ENCODE assay signal across 17 mouse cellular contexts in genomic region chr6:55258428-55259325, GRCm38 (mm10). TPM values are rescaled to one million over a fixed set of nuclear protein-coding genes. Genes with fewer than 3 reads are reported as not detected.
DNase-seq lines count a peak whose midpoint lies in the region; ATAC-seq lines count a peak whose summit lies in the region.
"Had no signal": no experiment of that assay in that cellular context is flagged by ENCODE, and none has a peak within 500 bp of the region (broad histone marks: within the 10 kb centered on the region; RNA-seq: fewer than 3 reads in every experiment).

No protein-coding gene starts in this region.

- ATAC-seq in frontal cortex, adult (ENCODE audit: low TSS enrichment) = peak; percentile 38; the same call in 1 of the 2 replicates
- peak; percentile 72 for ATAC-seq in embryonic facial prominence, embryonic 11.5 days (replicated peaks; ENCODE audit: insufficient number of reproducible peaks, low FRiP score, low TSS enrichment, low read depth)
- ATAC-seq in limb, embryonic 11.5 days (ENCODE audit: insufficient number of reproducible peaks, low FRiP score, low TSS enrichment, low read depth) = peak; percentile 44; the same call in 1 of the 2 replicates

- DNase-seq in frontal cortex, postnatal 10 days (ENCODE audit: low spot score in 2 of 2) = no peak
- peak; percentile 68 for DNase-seq in 3T3-L1 (ENCODE audit: low read depth, low spot score)
- peak; percentile 86 for DNase-seq in embryonic facial prominence, embryonic 11.5 days (ENCODE audit: low spot score)
- peak; percentile 37 for DNase-seq in limb, embryonic 11.5 days (ENCODE audit: low spot score)
- DNase-seq in left cerebral cortex, adult 8-10 months (ENCODE audit: low spot score in 2 of 2) = no peak
- DNase-seq in right cerebral cortex, postnatal 25 days = no peak
- no peak for DNase-seq in heart, adult 11 months
- DNase-seq: adrenal gland, postnatal 25 days; cerebellum, postnatal 10 days; gastrocnemius, postnatal 25 days; kidney, adult 8-10 months; lung, adult 18-20 months had no signal

- H3K36me3 ChIP-seq in embryonic facial prominence, embryonic 11.5 days (replicated peaks; ENCODE audit: control insufficient read depth, insufficient read depth, low read depth, low read length) = no peaks in the 10 kb centered on the region
- no peaks in the 10 kb centered on the region for H3K36me3 ChIP-seq in limb, embryonic 11.5 days (ENCODE audit: control insufficient read depth, insufficient read depth, low read length)
- H3K36me3 ChIP-seq: G1E had no signal

- peak overlapping the region; percentile 87 for H3K27ac ChIP-seq in embryonic facial prominence, embryonic 11.5 days (replicated peaks; ENCODE audit: low read depth, low read length)
- peak overlapping the region; percentile 71 for H3K27ac ChIP-seq in limb, embryonic 11.5 days (replicated peaks; ENCODE audit: low read depth, low read length)
- H3K27ac ChIP-seq: macrophage had no signal

- H3K4me1 ChIP-seq in embryonic facial prominence, embryonic 11.5 days (ENCODE audit: control insufficient read depth, insufficient read depth, low read length) = no peaks in the 10 kb centered on the region
- H3K4me1 ChIP-seq in limb, embryonic 11.5 days (ENCODE audit: control insufficient read depth, insufficient read depth, low read length) = peaks cover 20% of the 10 kb centered on the region

- no peaks in the 10 kb centered on the region for H3K27me3 ChIP-seq in embryonic facial prominence, embryonic 11.5 days (ENCODE audit: control insufficient read depth, insufficient read depth, low read length)
- H3K27me3 ChIP-seq in limb, embryonic 11.5 days (ENCODE audit: control insufficient read depth, insufficient read depth, low read length) = no peaks in the 10 kb centered on the region

- H3K9ac ChIP-seq in embryonic facial prominence, embryonic 11.5 days (replicated peaks; ENCODE audit: low read length) = 0 out of 2 replicates have a peak overlapping the region, but pooled peaks have one; percentile 34
- H3K9ac ChIP-seq in limb, embryonic 11.5 days (ENCODE audit: low read length) = no peak overlapping the region

- 41% methylated on average over 14 of the region's 14 CpGs for WGBS in embryonic facial prominence, embryonic 11.5 days
- 65% methylated on average over 14 of the region's 14 CpGs for WGBS in limb, embryonic 11.5 days

- no peaks in the 10 kb centered on the region for H3K9me3 ChIP-seq in embryonic facial prominence, embryonic 11.5 days (replicated peaks; ENCODE audit: control insufficient read depth, low read length)
- H3K9me3 ChIP-seq in limb, embryonic 11.5 days (ENCODE audit: control insufficient read depth, low read length) = no peaks in the 10 kb centered on the region
- H3K9me3 ChIP-seq: G1E had no signal

- no peak overlapping the region for H3K4me2 ChIP-seq in embryonic facial prominence, embryonic 11.5 days (ENCODE audit: low read depth, low read length)
- H3K4me2 ChIP-seq in limb, embryonic 11.5 days (ENCODE audit: low read depth, severe bottlenecking) = no peak overlapping the region
- H3K4me2 ChIP-seq: heart, embryonic 11.5 days had no signal

- H3K4me3 ChIP-seq in embryonic facial prominence, embryonic 11.5 days (ENCODE audit: low read depth, low read length) = no peak overlapping the region
- H3K4me3 ChIP-seq in limb, embryonic 11.5 days (ENCODE audit: low read depth, low read length) = no peak overlapping the region
- H3K4me3 ChIP-seq: myocyte had no signal

RNA-seq across cellular contexts. Expression of gene Mindy4, which starts 55.5 kb away (rescaled TPM):
- 23.9 and 26.0 TPM in 2 replicates for polyA plus RNA-seq in embryonic facial prominence, embryonic 11.5 days (2014; fragmentation: Nextera tagmentation; extraction: Ambion mirVana)
- polyA plus RNA-seq in limb, embryonic 11.5 days (2014; fragmentation: Nextera tagmentation; extraction: Ambion mirVana) = 17.2 and 17.4 TPM in 2 replicates
- total RNA-seq in left cerebral cortex, adult 8-10 months (2022) = 10 to 100 TPM in 3 of 4 experiments, 1 to 10 TPM in 1; 9.1 to 12.6 (median 10.6) TPM
- polyA plus RNA-seq: G1E had no signal

Comparison
In these comparisons a context has a peak if more than half of its experiments do, and no peak if none do; other contexts are left out.
1. DNase-seq: peak in 3T3-L1 (single experiment), embryonic facial prominence, embryonic 11.5 days (single experiment) and limb, embryonic 11.5 days (single experiment); none in frontal cortex, postnatal 10 days (0 of 2), left cerebral cortex, adult 8-10 months (0 of 2), right cerebral cortex, postnatal 25 days (single experiment) and heart, adult 11 months (single experiment).
2. Peak in every context shown above with its lines, with median percentiles within 50 percentile points of each other: ATAC-seq.